Mouse (Mus musculus) megakaryocyte, embryonic 14.5 days (primary cell): Measurements from ENCODE around the gene Scarf2. TPM values are rescaled to one million over a fixed set of nuclear protein-coding genes. Genes with fewer than 3 reads are reported as not detected.
A peak's percentile ranks its signal among the peaks of the same experiment; 100 is the strongest.

Experiments
- H3K27me3 ChIP-seq: replicated peaks from 2 replicates; pipeline ENCODE3; 2012; ENCODE audit warnings: inconsistent platforms
- H3K36me3 ChIP-seq: replicated peaks from 2 replicates; pipeline ENCODE3; 2012; ENCODE audit warnings: low read length, inconsistent platforms, mixed read lengths
- H3K4me1 ChIP-seq: 2 replicates; pipeline ENCODE4 v1.6.1; 2012; ENCODE audit warnings: inconsistent platforms
- H3K4me3 ChIP-seq: replicated peaks from 2 replicates; pipeline ENCODE3; 2012; ENCODE audit warnings: moderate library complexity, mild to moderate bottlenecking, inconsistent platforms
- H3K9me3 ChIP-seq: 2 replicates; pipeline ENCODE4 v1.6.1; 2012; ENCODE audit warnings: inconsistent platforms
- FLI1 ChIP-seq: IDR thresholded peaks from 2 replicates; pipeline ENCODE4 v1.6.1; 2012; ENCODE audit warnings: low read length, inconsistent platforms, mixed read lengths
- GATA1 ChIP-seq: IDR thresholded peaks from 3 replicates; pipeline ENCODE4 v1.6.1; 2012; ENCODE audit warnings: mixed read lengths, low read length, inconsistent platforms, borderline replicate concordance
- polyA plus RNA-seq: library from polyadenylated mRNA; stranded (reverse); fragments of >175 nt; gene quantifications from 2 replicates; pipeline ENCODE4 v1.2.3, GENCODE M21; 2012; ENCODE audit warnings: low replicate concordance; ENCODE audit not compliant: insufficient read depth

Scarf2 gene
- polyA plus RNA-seq, 1 experiment = 0.79 TPM

DNA sequence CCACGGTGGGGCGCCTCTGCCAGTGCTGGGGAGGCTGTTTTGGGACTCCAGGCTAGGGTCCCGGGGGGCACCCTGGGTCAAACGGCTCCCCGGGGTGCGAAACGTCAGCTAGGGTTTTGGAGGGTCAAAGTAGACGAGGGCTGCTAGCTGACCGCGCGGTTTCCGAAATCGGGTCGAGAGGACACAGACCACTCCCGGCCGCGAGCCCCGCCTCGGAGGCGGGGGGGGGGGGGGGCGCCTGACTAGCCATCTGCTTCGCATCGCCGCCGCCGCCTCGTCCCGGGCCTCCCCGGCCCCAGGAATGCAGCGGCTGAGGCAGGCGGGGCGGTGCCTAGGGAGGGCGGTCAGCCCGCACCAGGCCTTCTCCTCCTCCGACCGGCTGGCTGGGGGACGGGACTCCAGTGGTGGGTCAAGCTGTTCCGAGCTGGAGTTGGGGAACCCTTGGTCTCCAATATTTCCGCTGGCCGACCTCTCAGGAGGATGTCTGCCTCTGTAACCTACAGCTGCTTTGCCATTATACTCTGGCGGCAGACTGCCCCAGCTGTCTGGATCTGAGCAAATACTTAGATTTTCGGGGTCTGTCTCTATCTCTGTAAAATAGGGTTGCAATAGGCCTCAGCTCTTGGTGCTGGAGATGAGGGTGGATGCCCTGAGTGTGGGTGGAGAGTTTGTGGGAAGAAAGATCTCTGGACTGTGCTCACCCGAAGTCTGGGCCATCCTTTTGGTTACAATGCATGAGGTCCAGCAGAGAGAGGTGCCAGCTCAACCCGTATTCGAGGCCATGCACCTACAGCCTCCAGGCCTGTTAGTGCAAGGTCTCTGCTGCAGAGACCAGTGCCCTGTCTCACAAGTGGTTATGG is 1.5 kb downstream of the Scarf2 start:
- no peaks in the 10 kb centered on the region for H3K36me3 ChIP-seq
- TF ChIP-seq FLI1 (no peak), GATA1 (no peak)
- peaks cover 96% of the 10 kb centered on the region for H3K27me3 ChIP-seq
- no peaks in the 10 kb centered on the region; the same call in 1 of the 2 replicates for H3K9me3 ChIP-seq
- peaks cover 34% of the 10 kb centered on the region for H3K4me1 ChIP-seq
- H3K4me3 ChIP-seq = no peak overlapping the region

DNA sequence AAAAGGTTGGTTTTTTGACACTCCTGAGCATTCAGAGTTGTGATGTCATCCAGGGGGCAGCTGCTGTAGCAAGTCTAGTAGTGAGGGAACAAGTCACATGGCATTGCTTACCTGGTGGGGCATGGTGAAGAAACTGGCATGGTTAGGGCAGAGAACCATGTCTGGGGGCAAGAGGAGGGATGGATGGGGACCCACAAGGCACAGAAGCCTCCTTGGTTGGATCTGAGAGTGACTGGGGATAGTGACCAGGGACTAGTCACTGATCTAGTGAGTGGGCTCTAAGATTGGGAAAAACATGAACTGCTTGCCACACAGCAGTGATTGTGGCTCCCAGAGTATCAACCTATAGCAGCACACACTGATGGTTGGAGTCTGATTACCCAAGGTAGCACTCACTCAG is 2.5 kb downstream of the Scarf2 start:
- H3K4me1 ChIP-seq = peaks cover 44% of the 10 kb centered on the region
- H3K27me3 ChIP-seq = peaks cover 96% of the 10 kb centered on the region
- no peaks in the 10 kb centered on the region for H3K36me3 ChIP-seq
- H3K9me3 ChIP-seq = no peaks in the 10 kb centered on the region; the same call in 1 of the 2 replicates
- H3K4me3 ChIP-seq = no peak overlapping the region
- TF ChIP-seq FLI1 = no peak
- TF ChIP-seq GATA1 = no peak

DNA sequence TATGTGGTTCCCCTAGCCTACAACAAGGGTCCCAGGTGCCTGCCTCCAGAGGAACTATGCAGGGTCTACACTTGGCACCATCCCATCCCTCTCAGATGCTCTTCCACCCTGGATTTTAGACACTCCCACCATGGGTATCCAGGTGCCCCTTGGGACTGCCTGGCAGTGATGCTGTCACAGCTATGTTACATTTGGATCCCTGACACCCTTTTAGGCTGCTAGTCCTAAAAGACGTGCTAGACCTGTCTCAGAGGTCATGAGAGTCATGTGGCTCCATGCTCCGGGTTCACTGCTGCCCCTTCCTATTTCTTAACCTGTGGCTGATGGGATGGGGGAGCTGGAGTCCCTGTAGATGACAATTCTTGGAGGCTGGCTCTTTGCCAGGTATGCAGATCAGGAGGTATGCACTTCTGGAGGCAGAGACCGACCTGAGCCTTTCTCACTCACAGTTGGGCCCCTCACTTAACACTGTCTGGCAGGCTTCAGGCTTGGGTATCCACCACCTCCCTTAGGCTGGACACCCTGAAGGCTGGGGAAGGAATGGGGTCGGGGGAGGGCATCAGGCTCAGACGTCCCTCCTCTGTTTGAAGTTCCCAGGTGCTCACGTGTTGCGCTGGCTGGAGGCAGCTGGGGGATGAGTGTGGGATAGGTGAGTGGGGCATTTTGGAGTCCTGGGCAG is 4.8 kb downstream of the Scarf2 start:
- Histone ChIP-seq H3K4me3 (no peak overlapping the region), H3K9me3 (no peaks in the 10 kb centered on the region; the same call in 1 of the 2 replicates), H3K27me3 (peaks cover 99% of the 10 kb centered on the region), H3K4me1 (peaks cover 56% of the 10 kb centered on the region), H3K36me3 (no peaks in the 10 kb centered on the region)
- no peak for TF ChIP-seq FLI1
- TF ChIP-seq GATA1 = no peak

DNA sequence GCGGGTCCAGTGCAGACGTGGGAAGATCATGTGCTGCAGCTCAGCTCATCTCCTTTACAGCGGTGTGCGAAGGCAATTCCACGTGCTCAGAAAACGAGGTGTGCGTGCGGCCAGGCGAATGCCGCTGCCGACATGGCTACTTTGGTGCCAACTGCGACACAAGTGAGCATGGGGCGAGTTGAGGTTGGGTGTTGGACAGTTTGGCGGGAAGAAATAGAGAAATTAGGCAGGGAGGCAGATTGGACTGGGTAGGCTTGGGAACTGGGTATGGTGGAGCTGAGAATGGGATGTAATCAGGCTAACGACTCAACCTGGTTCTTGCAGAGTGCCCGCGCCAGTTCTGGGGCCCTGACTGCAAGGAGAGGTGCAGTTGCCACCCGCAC is 5.4 kb downstream of the Scarf2 start:
- Histone ChIP-seq H3K4me3 (peak overlapping the region; percentile 91), H3K36me3 (no peaks in the 10 kb centered on the region), H3K27me3 (peaks cover 99% of the 10 kb centered on the region), H3K4me1 (peaks cover 56% of the 10 kb centered on the region), H3K9me3 (no peaks in the 10 kb centered on the region; the same call in 1 of the 2 replicates)
- no peak for TF ChIP-seq GATA1
- no peak for TF ChIP-seq FLI1

DNA sequence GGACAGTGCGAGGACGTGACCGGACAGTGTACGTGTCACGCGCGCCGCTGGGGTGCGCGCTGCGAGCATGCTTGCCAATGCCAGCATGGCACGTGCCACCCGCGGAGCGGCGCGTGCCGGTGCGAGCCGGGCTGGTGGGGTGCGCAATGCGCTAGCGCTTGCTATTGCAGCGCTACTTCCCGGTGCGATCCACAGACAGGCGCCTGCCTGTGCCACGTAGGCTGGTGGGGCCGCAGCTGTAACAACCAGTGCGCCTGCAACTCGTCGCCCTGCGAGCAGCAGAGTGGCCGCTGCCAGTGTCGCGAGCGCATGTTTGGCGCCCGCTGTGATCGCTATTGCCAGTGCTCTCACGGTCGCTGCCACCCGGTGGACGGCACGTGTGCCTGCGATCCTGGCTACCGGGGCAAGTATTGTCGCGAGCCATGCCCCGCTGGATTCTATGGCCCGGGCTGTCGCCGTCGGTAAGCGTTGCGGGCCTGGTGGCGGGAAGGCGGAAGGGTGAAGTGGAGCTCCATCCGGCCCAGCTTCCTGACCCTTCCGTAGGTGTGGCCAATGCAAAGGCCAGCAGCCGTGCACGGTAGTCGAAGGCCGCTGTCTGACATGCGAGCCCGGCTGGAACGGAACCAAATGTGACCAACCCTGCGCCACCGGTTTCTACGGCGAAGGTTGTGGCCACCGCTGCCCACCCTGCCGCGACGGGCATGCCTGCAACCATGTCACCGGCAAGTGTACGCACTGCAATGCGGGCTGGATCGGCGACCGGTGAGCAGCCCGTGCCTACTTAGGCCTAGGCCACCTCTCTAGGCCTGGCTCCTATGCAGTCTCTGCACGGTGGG is 6.0 kb downstream of the Scarf2 start:
- peak overlapping the region; percentile 91 for H3K4me3 ChIP-seq
- TF ChIP-seq FLI1 = no peak
- no peak for TF ChIP-seq GATA1
- no peaks in the 10 kb centered on the region for H3K36me3 ChIP-seq
- H3K9me3 ChIP-seq = no peaks in the 10 kb centered on the region; the same call in 1 of the 2 replicates
- H3K27me3 ChIP-seq = peaks cover 99% of the 10 kb centered on the region
- peaks cover 56% of the 10 kb centered on the region for H3K4me1 ChIP-seq

DNA sequence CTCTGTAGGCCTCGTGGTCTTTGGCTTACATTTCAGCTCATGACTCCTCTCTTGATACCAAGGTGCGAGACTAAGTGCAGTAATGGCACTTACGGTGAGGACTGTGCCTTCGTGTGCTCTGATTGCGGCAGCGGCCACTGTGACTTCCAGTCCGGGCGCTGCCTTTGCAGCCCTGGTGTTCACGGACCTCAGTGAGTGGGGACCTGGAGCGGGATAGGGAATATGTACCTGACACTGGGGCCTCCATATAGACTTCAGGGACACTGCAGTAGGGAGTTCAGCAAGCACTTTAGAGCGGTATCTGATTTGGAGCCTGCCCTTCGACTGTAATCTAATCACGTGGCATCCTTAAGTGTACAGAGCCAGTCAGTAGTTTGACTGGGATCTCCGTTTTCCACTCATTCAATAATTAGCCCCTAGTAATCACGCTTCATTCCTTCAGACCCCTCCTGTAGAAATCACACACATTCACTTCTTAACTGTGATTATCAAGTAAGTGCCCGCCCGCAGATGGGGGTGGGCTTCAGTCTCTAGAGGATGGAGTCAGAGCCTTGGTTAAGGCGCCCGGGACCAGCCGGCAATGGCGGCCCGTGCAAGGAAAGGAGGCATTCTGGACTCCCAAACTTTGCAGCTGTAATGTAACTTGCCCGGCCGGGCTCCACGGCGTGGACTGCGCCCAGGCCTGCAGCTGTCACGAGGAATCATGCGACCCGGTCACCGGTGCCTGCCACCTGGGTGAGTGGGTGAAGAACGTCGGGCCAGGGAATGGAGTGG is 6.8 kb downstream of the Scarf2 start:
- Histone ChIP-seq H3K27me3 (peaks cover 98% of the 10 kb centered on the region), H3K36me3 (no peaks in the 10 kb centered on the region), H3K4me1 (peaks cover 51% of the 10 kb centered on the region), H3K4me3 (peak overlapping the region; percentile 91), H3K9me3 (no peaks in the 10 kb centered on the region; the same call in 1 of the 2 replicates)
- no peak for TF ChIP-seq GATA1
- no peak for TF ChIP-seq FLI1

DNA sequence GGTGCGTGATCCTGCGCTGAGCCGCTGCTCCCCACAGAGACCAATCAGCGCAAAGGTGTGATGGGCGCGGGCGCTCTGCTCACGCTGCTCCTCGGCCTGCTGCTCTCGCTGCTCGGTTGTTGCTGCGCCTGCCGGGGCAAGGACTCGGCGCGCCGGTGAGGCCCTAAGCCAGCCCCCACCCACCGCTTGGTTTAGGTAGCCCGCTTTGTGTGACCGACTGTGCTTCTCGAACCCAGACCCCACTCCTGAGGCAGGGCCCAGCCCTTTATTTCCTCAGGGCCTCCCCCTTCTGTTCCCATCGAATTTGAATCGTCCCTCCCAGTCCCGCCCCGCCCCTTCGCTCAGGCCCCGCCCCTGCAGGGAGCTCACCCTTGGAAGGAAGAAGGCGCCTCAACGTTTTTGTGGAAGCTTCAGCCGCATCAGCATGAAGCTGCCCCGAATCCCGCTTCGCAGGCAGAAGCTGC is 7.4 kb downstream of the Scarf2 start:
- peak overlapping the region; percentile 91 for H3K4me3 ChIP-seq
- TF ChIP-seq FLI1 (no peak), GATA1 (no peak)
- H3K9me3 ChIP-seq = no peaks in the 10 kb centered on the region; the same call in 1 of the 2 replicates
- peaks cover 57% of the 10 kb centered on the region for H3K4me1 ChIP-seq
- no peaks in the 10 kb centered on the region for H3K36me3 ChIP-seq
- H3K27me3 ChIP-seq = peaks cover 98% of the 10 kb centered on the region

DNA sequence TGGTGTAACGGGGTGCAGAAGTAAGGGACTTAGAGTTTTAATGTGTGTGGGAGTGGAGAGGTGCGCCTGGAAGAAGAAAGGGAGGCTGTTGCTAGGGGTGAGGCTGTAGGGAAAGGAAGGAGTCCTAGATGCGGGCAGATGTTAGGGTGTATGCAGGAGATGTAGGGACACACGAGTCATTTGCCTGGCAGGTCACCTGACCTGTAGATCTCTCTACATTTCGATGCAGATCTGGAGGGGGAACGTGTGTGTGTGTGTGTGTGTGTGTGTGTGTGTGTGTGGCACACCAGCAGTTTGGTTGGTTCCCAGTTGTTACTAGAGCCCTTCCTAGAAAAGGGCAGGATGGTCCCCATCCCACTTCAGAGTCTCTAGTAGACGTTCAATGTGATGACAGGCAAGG is 7.9 kb downstream of the Scarf2 start:
- Histone ChIP-seq H3K4me3 (peak overlapping the region; percentile 91), H3K27me3 (peaks cover 98% of the 10 kb centered on the region), H3K4me1 (peaks cover 62% of the 10 kb centered on the region), H3K36me3 (no peaks in the 10 kb centered on the region), H3K9me3 (no peaks in the 10 kb centered on the region; the same call in 1 of the 2 replicates)
- TF ChIP-seq GATA1 (no peak), FLI1 (no peak)
